Mouse (Mus musculus) natural killer cell, adult 2 months (primary cell): ENCODE data around the gene Usf2.

Experiments used
- DNase-seq, 2 experiments: peaks; one replicate each; pipeline ENCODE4 v3.0.0; 2022; ENCODE audit warnings: low spot score in 2 of 2

The Usf2 gene

GRCm38 (mm10) chr7:30956756-30957366 is at the start of gene Usf2:
Usf2 (minus strand) TSS chr7:30956803.
- DNase-seq = peak; percentile 70 to 84

GRCm38 (mm10) chr7:31002650-31003049 is 46.0 kb upstream of the Usf2 start:
- DNase-seq = peak; percentile 79 to 82

GRCm38 (mm10) chr7:31000505-31001020 is 44.0 kb upstream of the Usf2 start:
- DNase-seq = peak; percentile 60 to 61

- DNase-seq = no peak
Observed at GRCm38 (mm10) chr7:30996491-30996890, 39.9 kb upstream of the Usf2 start.

- no peak for DNase-seq
Observed at GRCm38 (mm10) chr7:30993986-30994385, 37.4 kb upstream of the Usf2 start.

GRCm38 (mm10) chr7:30992148-30992547 is 35.5 kb upstream of the Usf2 start:
- DNase-seq = no peak

- no peak for DNase-seq
Observed at GRCm38 (mm10) chr7:30988519-30989162, 32.0 kb upstream of the Usf2 start.

- DNase-seq = no peak
Observed at GRCm38 (mm10) chr7:30985357-30985756, 28.8 kb upstream of the Usf2 start.

GRCm38 (mm10) chr7:30981703-30982102 is 25.1 kb upstream of the Usf2 start:
- no peak for DNase-seq

- peak; percentile 79 to 89 for DNase-seq
Observed at GRCm38 (mm10) chr7:30973501-30974289, 17.1 kb upstream of the Usf2 start, which contains the start of gene Fam187b. Fam187b (plus strand) TSS chr7:30973790.

- no peak for DNase-seq
Observed at GRCm38 (mm10) chr7:30973251-30973500, 16.6 kb upstream of the Usf2 start, which contains the start of gene Lsr. Lsr (minus strand) TSS chr7:30973464.

GRCm38 (mm10) chr7:30972426-30973250 is 16.0 kb upstream of the Usf2 start:
- no peak for DNase-seq

- no peak for DNase-seq
Observed at GRCm38 (mm10) chr7:30971901-30972300, 15.3 kb upstream of the Usf2 start.

GRCm38 (mm10) chr7:30969174-30969573 is 12.6 kb upstream of the Usf2 start:
- DNase-seq = no peak

GRCm38 (mm10) chr7:30968611-30969010 is 12.0 kb upstream of the Usf2 start:
- no peak for DNase-seq

- peak; percentile 15 to 45 for DNase-seq
Observed at GRCm38 (mm10) chr7:30966657-30967056, 10.1 kb upstream of the Usf2 start.

- DNase-seq = no peak
Observed at GRCm38 (mm10) chr7:30965677-30966076, 9.1 kb upstream of the Usf2 start.

- DNase-seq = no peak
Observed at GRCm38 (mm10) chr7:30964366-30964765, 7.8 kb upstream of the Usf2 start.

GRCm38 (mm10) chr7:30962862-30963261 is 6.3 kb upstream of the Usf2 start:
- DNase-seq = no peak

GRCm38 (mm10) chr7:30959786-30960349 is 3.3 kb upstream of the Usf2 start:
- DNase-seq = no peak

- DNase-seq = no peak
Observed at GRCm38 (mm10) chr7:30958866-30959487, 2.4 kb upstream of the Usf2 start.
